Mouse (Mus musculus) neural tube, embryonic 15.5 days (tissue): ENCODE data around the gene Slc8a2. TPM values are rescaled to one million over a fixed set of nuclear protein-coding genes. Genes with fewer than 3 reads are reported as not detected.
A peak's percentile ranks its signal among the peaks of the same experiment; 100 is the strongest.

Experiments
- ATAC-seq: fragments of 200-750 bp; cut with Nextera tagmentation; 2 replicates; pipeline ENCODE4 v1.8.0; 2017; ENCODE audit warnings: mild to moderate bottlenecking, moderate TSS enrichment, moderate library complexity; ENCODE audit not compliant: low FRiP score
- H3K27ac ChIP-seq: fragments of 300-500 bp; sonication (generic); replicated peaks from 2 replicates; pipeline ENCODE4 v1.5.1; 2015; ENCODE audit warnings: mild to moderate bottlenecking, inconsistent platforms
- H3K27me3 ChIP-seq: fragments of 300-500 bp; sonication (generic); replicated peaks from 2 replicates; pipeline ENCODE4 v1.6.1; 2015; ENCODE audit warnings: inconsistent platforms
- H3K36me3 ChIP-seq: fragments of 300-500 bp; sonication (generic); 2 replicates; pipeline ENCODE4 v1.6.1; 2015; ENCODE audit warnings: inconsistent platforms
- H3K4me1 ChIP-seq: fragments of 300-500 bp; sonication (generic); 2 replicates; pipeline ENCODE4 v1.6.1; 2015; ENCODE audit warnings: inconsistent platforms
- H3K4me2 ChIP-seq: fragments of 300-500 bp; sonication (generic); 2 replicates; pipeline ENCODE4 v1.6.1; 2015; ENCODE audit warnings: inconsistent platforms, mild to moderate bottlenecking, moderate library complexity
- H3K4me3 ChIP-seq: fragments of 300-500 bp; sonication (generic); replicated peaks from 2 replicates; pipeline ENCODE4 v1.5.1; 2015; ENCODE audit warnings: mild to moderate bottlenecking, inconsistent platforms
- H3K9ac ChIP-seq: fragments of 300-500 bp; sonication (generic); replicated peaks from 2 replicates; pipeline ENCODE4 v1.6.1; 2015; ENCODE audit warnings: mild to moderate bottlenecking, inconsistent platforms
- H3K9me3 ChIP-seq: fragments of 300-500 bp; sonication (generic); replicated peaks from 2 replicates; pipeline ENCODE4 v1.6.1; 2016; ENCODE audit warnings: inconsistent platforms
- WGBS: fragments of 180-500 bp; shearing (Covaris S2); methylation state at CpG from one replicate; pipeline ENCODE4 v1.1.7; 2015; ENCODE audit warnings: mixed read lengths; 5-methylcytosine and 5-hydroxymethylcytosine counted together
- polyA plus RNA-seq: library from polyadenylated mRNA; unstranded; fragments of >200 nt; fragmentation: Nextera tagmentation; extraction: Ambion mirVana; gene quantifications from 2 replicates; pipeline ENCODE4 v1.2.1, GENCODE M21; 2015

Gene Slc8a2
- polyA plus RNA-seq, 1 experiment from 2014 or later = 1.4 TPM

DNA sequence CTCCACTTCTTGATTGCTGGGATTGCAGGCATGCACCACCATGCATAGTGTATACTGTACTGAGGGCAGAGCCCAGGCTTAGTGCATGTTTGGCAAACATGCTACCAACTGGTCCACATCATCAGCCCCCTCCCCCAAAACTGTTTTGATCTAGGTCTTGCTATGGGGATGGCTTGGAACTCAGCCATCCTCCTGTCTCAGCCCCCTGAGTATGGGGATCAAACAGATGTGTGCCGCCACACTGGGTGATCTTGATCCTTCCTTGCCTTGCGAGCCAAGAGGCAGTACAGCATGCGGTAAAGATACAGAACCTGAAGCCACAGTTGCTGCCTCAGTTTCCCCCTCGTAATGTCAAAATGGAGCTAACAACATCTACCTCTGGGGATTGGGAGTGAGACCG lies 727 bp upstream of the Slc8a2 start:
- Histone ChIP-seq H3K27ac (peak overlapping the region; percentile 87), H3K36me3 (peaks cover 18% of the 10 kb centered on the region), H3K9me3 (no peaks in the 10 kb centered on the region), H3K4me2 (peak overlapping the region; percentile 78), H3K4me3 (peak overlapping the region; percentile 54), H3K4me1 (peaks cover 50% of the 10 kb centered on the region), H3K9ac (peak overlapping the region; percentile 52; the same call in 1 of the 2 replicates), H3K27me3 (no peaks in the 10 kb centered on the region)
- no peak for ATAC-seq
- WGBS = 63% methylated on average over 5 of the region's 5 CpGs

DNA sequence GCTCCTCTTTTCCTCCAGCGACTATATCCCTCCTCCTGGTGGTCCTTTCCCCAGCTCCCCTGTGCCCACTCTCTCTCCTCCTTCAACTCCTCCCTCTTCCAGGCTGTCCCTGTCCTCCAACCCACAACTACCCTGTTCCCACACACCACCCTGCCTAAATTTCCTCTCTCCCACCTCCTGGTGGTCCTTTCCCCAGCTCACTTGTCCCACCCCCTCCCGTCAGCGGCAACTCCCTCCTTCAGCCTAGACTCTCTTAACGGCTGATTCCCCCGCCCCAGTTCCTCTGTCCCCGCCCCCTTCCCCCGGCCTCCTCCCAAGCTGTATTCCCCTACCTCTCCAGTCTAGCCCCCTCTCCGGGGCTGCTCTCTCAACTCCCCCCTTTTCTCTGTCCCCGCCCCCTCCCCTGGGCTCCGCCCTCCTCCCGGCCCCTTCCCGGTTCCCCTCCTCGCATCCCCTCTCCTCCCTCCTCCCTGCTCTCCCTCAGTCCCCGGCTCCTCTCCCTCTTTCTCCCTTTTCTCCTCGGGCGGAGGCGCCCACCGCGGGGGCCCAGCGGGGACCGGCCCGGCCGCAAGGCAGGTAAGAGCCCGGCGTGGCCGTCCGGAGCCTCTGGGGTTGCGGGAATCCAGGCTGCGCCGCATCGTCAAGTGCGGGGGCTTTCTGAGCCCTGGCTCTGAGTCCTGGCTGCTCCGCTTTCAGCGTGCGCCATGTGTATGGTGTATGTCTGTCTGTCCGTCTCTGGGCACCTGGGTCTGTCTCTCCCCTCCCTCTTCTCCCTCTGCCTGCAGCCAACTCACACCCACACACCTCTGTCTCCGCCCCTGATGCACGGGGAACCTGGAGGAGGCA lies 443 bp downstream of the Slc8a2 start:
- under 1% methylated on average over 35 of the region's 38 CpGs for WGBS
- peak; percentile 87 for ATAC-seq
- no peaks in the 10 kb centered on the region for H3K9me3 ChIP-seq
- peaks cover 7% of the 10 kb centered on the region for H3K36me3 ChIP-seq
- H3K4me2 ChIP-seq = peak overlapping the region; percentile 78
- H3K27me3 ChIP-seq = no peaks in the 10 kb centered on the region
- H3K27ac ChIP-seq = peak overlapping the region; percentile 87
- peaks cover 62% of the 10 kb centered on the region for H3K4me1 ChIP-seq
- H3K9ac ChIP-seq = peak overlapping the region; percentile 65
- peak overlapping the region; percentile 54 for H3K4me3 ChIP-seq

GRCm38 (mm10) chr7:16130956-16131634 lies 1.5 kb downstream of the Slc8a2 start:
- H3K4me2 ChIP-seq = peak overlapping the region; percentile 78
- H3K9ac ChIP-seq = peak overlapping the region; percentile 65
- ATAC-seq = no peak
- 33% methylated on average over 13 of the region's 13 CpGs for WGBS
- peaks cover 68% of the 10 kb centered on the region for H3K4me1 ChIP-seq
- H3K27ac ChIP-seq = peak overlapping the region; percentile 87
- H3K36me3 ChIP-seq = peaks cover under 1% of the 10 kb centered on the region; the same call in 1 of the 2 replicates
- H3K27me3 ChIP-seq = no peaks in the 10 kb centered on the region
- no peaks in the 10 kb centered on the region for H3K9me3 ChIP-seq
- peak overlapping the region; percentile 54 for H3K4me3 ChIP-seq

DNA sequence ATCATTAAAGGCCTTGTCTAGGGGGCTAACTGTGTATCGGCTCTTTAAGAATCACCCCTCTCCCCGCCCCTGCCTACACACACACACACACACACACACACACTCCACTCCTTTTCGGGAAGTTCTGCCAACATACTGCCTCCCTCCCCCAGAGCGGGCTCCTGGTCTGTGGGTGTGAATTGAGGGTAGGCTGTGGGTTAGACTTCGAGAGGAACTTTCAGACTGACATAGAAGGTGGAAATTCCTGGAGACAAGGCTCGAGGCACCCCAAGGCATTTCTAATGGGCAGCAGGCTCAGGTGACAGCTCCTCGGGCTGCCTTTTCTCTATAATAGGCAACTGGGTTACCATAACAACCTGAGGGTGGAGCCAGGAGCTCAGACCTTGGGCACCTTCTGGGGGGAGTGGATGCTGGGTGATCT lies 2.5 kb downstream of the Slc8a2 start:
- H3K36me3 ChIP-seq = no peaks in the 10 kb centered on the region
- no peaks in the 10 kb centered on the region for H3K9me3 ChIP-seq
- H3K27ac ChIP-seq = peak overlapping the region; percentile 29; the same call in 1 of the 2 replicates
- H3K4me3 ChIP-seq = peak overlapping the region; percentile 54; the same call in 1 of the 2 replicates
- WGBS = 6% methylated on average over 6 of the region's 7 CpGs
- H3K9ac ChIP-seq = peak overlapping the region; percentile 11; the same call in 1 of the 2 replicates
- H3K4me2 ChIP-seq = peak overlapping the region; percentile 78
- ATAC-seq = no peak
- no peaks in the 10 kb centered on the region for H3K27me3 ChIP-seq
- peaks cover 68% of the 10 kb centered on the region for H3K4me1 ChIP-seq

GRCm38 (mm10) chr7:16132926-16133325 lies 3.3 kb downstream of the Slc8a2 start:
- ATAC-seq = no peak
- no peaks in the 10 kb centered on the region for H3K9me3 ChIP-seq
- H3K36me3 ChIP-seq = no peaks in the 10 kb centered on the region
- no peak overlapping the region for H3K27ac ChIP-seq
- WGBS = 57% methylated on average over 3 of the region's 3 CpGs
- no peak overlapping the region for H3K4me2 ChIP-seq
- H3K4me1 ChIP-seq = peaks cover 68% of the 10 kb centered on the region
- no peak overlapping the region for H3K9ac ChIP-seq
- H3K27me3 ChIP-seq = no peaks in the 10 kb centered on the region
- H3K4me3 ChIP-seq = no peak overlapping the region

DNA sequence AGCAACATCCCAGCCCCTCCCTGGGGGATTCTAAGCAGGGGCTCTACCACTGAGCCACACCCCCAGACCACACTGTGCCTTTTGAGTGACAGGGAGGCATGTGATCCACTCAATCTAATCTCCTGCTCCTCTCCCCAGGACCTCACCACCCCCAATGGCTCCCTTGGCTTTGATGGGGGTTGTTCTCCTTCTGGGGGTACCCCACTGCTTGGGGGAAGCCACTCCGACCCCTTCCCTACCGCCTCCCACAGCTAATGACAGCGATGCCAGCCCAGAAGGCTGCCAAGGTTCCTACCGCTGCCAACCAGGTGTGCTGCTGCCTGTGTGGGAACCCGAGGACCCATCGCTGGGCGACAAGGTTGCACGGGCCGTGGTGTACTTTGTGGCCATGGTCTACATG lies 4.1 kb downstream of the Slc8a2 start:
- H3K36me3 ChIP-seq = no peaks in the 10 kb centered on the region
- H3K4me1 ChIP-seq = peaks cover 65% of the 10 kb centered on the region
- 0 out of 2 replicates have a peak overlapping the region, but pooled peaks have one; percentile 3 for H3K4me2 ChIP-seq
- no peak for ATAC-seq
- no peaks in the 10 kb centered on the region for H3K9me3 ChIP-seq
- H3K9ac ChIP-seq = no peak overlapping the region
- H3K27ac ChIP-seq = peak overlapping the region; percentile 30; the same call in 1 of the 2 replicates
- 82% methylated on average over 9 of the region's 9 CpGs for WGBS
- no peak overlapping the region for H3K4me3 ChIP-seq
- H3K27me3 ChIP-seq = no peaks in the 10 kb centered on the region

DNA sequence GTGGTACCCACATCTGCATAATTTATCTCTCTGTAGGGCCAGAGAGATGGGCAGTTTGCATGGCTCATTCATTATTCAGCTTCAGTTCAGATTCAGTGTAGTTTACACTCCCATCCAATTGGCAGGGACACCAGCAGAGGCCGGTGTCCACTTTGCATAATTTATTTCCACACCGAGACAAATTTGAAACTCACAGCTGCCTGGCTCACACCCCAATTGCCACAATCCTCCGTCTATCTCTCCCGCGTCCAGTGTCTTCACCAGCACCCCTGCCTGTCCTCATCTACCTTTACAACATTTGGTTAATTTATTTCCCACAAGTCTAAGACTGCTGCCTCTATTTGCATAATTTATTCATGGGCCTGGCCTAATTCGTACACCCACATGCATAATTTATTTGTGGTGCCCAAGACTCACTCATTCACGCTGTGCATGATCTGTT lies 5.3 kb downstream of the Slc8a2 start:
- Histone ChIP-seq H3K27me3 (no peaks in the 10 kb centered on the region), H3K27ac (peak overlapping the region; percentile 30; the same call in 1 of the 2 replicates), H3K9me3 (no peaks in the 10 kb centered on the region), H3K9ac (no peak overlapping the region), H3K4me1 (peaks cover 56% of the 10 kb centered on the region), H3K4me2 (peak overlapping the region; percentile 22), H3K36me3 (no peaks in the 10 kb centered on the region), H3K4me3 (no peak overlapping the region)
- peak; percentile 4; the same call in 1 of the 2 replicates for ATAC-seq
- WGBS = 17% methylated on average over 7 of the region's 7 CpGs

- Histone ChIP-seq H3K4me2 (no peak overlapping the region), H3K36me3 (peaks cover 11% of the 10 kb centered on the region; the same call in 1 of the 2 replicates), H3K9me3 (no peaks in the 10 kb centered on the region), H3K4me1 (peaks cover 8% of the 10 kb centered on the region; the same call in 1 of the 2 replicates), H3K9ac (no peak overlapping the region), H3K27ac (no peak overlapping the region), H3K27me3 (no peaks in the 10 kb centered on the region), H3K4me3 (no peak overlapping the region)
- 25% methylated on average over 27 of the region's 27 CpGs for WGBS
- no peak for ATAC-seq
Measured at GRCm38 (mm10) chr7:16146489-16147410, 17.1 kb downstream of the Slc8a2 start.

DNA sequence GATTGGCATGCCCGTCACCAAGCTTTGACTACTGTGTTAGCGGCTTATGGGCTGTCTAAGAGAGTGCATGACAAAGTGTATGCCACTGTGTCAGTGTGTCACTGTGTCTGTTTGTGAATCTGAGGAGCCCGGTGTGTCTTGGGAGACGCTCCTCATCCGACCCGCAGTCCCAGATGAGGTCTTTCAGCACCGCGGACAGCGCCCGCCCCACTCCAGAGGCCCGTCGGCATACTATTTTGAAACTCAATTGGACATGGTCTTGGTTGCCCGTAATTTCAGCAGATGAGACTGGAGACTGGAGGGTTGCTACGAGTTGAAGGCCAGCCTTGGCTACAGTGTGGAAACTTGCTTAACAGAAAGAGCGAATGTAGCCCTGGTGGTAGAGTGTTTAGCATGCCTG lies 18.0 kb downstream of the Slc8a2 start:
- ATAC-seq = no peak
- H3K9me3 ChIP-seq = no peaks in the 10 kb centered on the region
- 20% methylated on average over 15 of the region's 15 CpGs for WGBS
- no peaks in the 10 kb centered on the region for H3K27me3 ChIP-seq
- no peak overlapping the region for H3K9ac ChIP-seq
- H3K4me1 ChIP-seq = peaks cover 8% of the 10 kb centered on the region; the same call in 1 of the 2 replicates
- H3K27ac ChIP-seq = no peak overlapping the region
- peaks cover 4% of the 10 kb centered on the region; the same call in 1 of the 2 replicates for H3K36me3 ChIP-seq
- no peak overlapping the region for H3K4me2 ChIP-seq
- H3K4me3 ChIP-seq = no peak overlapping the region

DNA sequence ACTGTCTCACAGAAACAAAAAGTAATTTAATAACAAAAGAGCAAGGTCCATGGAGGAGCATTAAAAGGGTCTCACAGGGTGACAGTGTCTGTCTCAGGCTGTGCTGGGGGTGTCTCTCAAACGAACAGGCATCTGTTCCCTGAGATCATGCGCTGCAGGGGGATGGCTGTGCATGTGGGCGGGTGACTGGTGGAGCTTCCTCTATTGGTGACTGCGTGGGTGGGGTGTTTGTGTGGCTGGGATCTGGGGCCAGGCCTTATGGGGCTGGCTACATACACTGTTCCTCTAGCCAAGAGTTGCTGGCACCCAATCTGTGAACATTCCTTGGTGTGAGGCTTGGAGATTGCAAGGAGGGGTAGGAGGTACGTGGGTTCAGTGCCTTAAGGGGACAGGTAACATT lies 19.6 kb downstream of the Slc8a2 start:
- Histone ChIP-seq H3K27ac (no peak overlapping the region), H3K9ac (no peak overlapping the region), H3K36me3 (peaks cover 5% of the 10 kb centered on the region; the same call in 1 of the 2 replicates), H3K4me3 (no peak overlapping the region), H3K9me3 (no peaks in the 10 kb centered on the region), H3K27me3 (no peaks in the 10 kb centered on the region), H3K4me1 (peaks cover 14% of the 10 kb centered on the region), H3K4me2 (no peak overlapping the region)
- 60% methylated on average over 5 of the region's 5 CpGs for WGBS
- no peak for ATAC-seq
